Mouse (Mus musculus): ENCODE measurements around the gene Fgfr1op. TPM values are rescaled to one million over a fixed set of nuclear protein-coding genes. Genes with fewer than 3 reads are reported as not detected.

Gene Fgfr1op
- polyA plus RNA-seq, 1 experiment, result 5.3 TPM

GRCm38 (mm10) chr17:8224072-8224471 is 58.8 kb downstream of the Fgfr1op start:
- Histone ChIP-seq H3K36me3 (ENCODE audit: control insufficient read depth, insufficient read depth) (no peaks in the 10 kb centered on the region), H3K27me3 (ENCODE audit: control insufficient read depth, insufficient read depth, insufficient read length) (peaks cover 21% of the 10 kb centered on the region), H3ac (ENCODE audit: control insufficient read depth, insufficient read length) (no peak overlapping the region), H3K4me2 (ENCODE audit: low read depth) (no peak overlapping the region), H3K4me3 (no peak overlapping the region), H3K79me2 (ENCODE audit: control insufficient read depth, insufficient read depth) (no peaks in the 10 kb centered on the region)
- TF ChIP-seq REST (IDR thresholded peaks at IDR 0.05; ENCODE audit: insufficient read depth, insufficient read length) (no peak), USF1 (IDR thresholded peaks at IDR 0.05; ENCODE audit: low read depth) (no peak), POLR2A (IDR thresholded peaks at IDR 0.05; ENCODE audit: insufficient read length, low read depth) (no peak), MYOD1 (IDR thresholded peaks at IDR 0.05; ENCODE audit: control insufficient read depth in 1 of 3, insufficient read length in 2 of 3, low read depth in 2 of 3) (no peak), E2F4 (IDR thresholded peaks at IDR 0.05; ENCODE audit: insufficient read depth) (no peak), SRF (IDR thresholded peaks at IDR 0.05; ENCODE audit: control insufficient read depth, insufficient read length, low read depth) (no peak), MYOG (IDR thresholded peaks at IDR 0.05; ENCODE audit: control insufficient read depth in 1 of 3, insufficient read depth in 1 of 3, insufficient read length in 2 of 3, low read depth in 2 of 3) (no peak), MAX (IDR thresholded peaks at IDR 0.05; ENCODE audit: low read depth) (no peak), TCF3 (IDR thresholded peaks at IDR 0.05; ENCODE audit: insufficient read length, low read depth) (no peak), CEBPB (IDR thresholded peaks at IDR 0.05; ENCODE audit: insufficient read depth, poor library complexity, severe bottlenecking) (no peak), TCF12 (IDR thresholded peaks at IDR 0.05; ENCODE audit: insufficient read depth, poor library complexity, severe bottlenecking) (no peak), POLR2AphosphoS2 (IDR thresholded peaks at IDR 0.05; ENCODE audit: insufficient read length, low read depth) (no peak)

DNA sequence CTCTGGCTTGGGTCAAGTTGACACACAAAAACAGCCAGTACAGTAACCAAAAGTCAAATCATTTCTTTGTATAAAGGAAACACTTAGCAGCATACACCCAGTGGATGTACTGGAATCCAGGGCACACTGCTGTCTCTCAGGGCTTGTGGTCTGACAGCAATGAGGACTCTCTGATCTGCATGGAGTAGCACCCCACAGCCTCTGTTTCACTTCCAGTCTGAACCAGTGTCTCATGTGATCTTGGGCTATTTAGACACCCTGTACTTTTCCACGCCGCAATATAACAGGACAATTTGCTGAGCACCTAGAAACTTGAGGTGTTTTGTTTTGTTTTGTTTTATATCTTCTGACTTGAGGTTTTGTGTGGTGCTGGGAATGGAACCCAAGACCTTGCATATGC is 59.9 kb downstream of the Fgfr1op start:
- H3K36me3 ChIP-seq (ENCODE audit: control insufficient read depth, insufficient read depth), result no peaks in the 10 kb centered on the region
- no peaks in the 10 kb centered on the region for H3K79me2 ChIP-seq (ENCODE audit: control insufficient read depth, insufficient read depth)
- TF ChIP-seq POLR2AphosphoS2 (IDR thresholded peaks at IDR 0.05; ENCODE audit: insufficient read length, low read depth), result no peak
- no peak for TF ChIP-seq MYOD1 (IDR thresholded peaks at IDR 0.05; ENCODE audit: control insufficient read depth in 1 of 3, insufficient read length in 2 of 3, low read depth in 2 of 3)
- no peak for TF ChIP-seq TCF3 (IDR thresholded peaks at IDR 0.05; ENCODE audit: insufficient read length, low read depth)
- no peak for TF ChIP-seq MAX (IDR thresholded peaks at IDR 0.05; ENCODE audit: low read depth)
- no peak for TF ChIP-seq POLR2A (IDR thresholded peaks at IDR 0.05; ENCODE audit: insufficient read length, low read depth)
- no peak for TF ChIP-seq REST (IDR thresholded peaks at IDR 0.05; ENCODE audit: insufficient read depth, insufficient read length)
- TF ChIP-seq MYOG (IDR thresholded peaks at IDR 0.05; ENCODE audit: control insufficient read depth in 1 of 3, insufficient read depth in 1 of 3, insufficient read length in 2 of 3, low read depth in 2 of 3), result no peak
- TF ChIP-seq E2F4 (IDR thresholded peaks at IDR 0.05; ENCODE audit: insufficient read depth), result no peak
- TF ChIP-seq SRF (IDR thresholded peaks at IDR 0.05; ENCODE audit: control insufficient read depth, insufficient read length, low read depth), result no peak
- TF ChIP-seq USF1 (IDR thresholded peaks at IDR 0.05; ENCODE audit: low read depth), result no peak
- TF ChIP-seq CEBPB (IDR thresholded peaks at IDR 0.05; ENCODE audit: insufficient read depth, poor library complexity, severe bottlenecking), result no peak
- no peak for TF ChIP-seq TCF12 (IDR thresholded peaks at IDR 0.05; ENCODE audit: insufficient read depth, poor library complexity, severe bottlenecking)
- no peak overlapping the region for H3K4me2 ChIP-seq (ENCODE audit: low read depth)
- H3K27me3 ChIP-seq (ENCODE audit: control insufficient read depth, insufficient read depth, insufficient read length), result peaks cover 22% of the 10 kb centered on the region
- H3K4me3 ChIP-seq, result no peak overlapping the region
- H3ac ChIP-seq (ENCODE audit: control insufficient read depth, insufficient read length), result no peak overlapping the region

DNA sequence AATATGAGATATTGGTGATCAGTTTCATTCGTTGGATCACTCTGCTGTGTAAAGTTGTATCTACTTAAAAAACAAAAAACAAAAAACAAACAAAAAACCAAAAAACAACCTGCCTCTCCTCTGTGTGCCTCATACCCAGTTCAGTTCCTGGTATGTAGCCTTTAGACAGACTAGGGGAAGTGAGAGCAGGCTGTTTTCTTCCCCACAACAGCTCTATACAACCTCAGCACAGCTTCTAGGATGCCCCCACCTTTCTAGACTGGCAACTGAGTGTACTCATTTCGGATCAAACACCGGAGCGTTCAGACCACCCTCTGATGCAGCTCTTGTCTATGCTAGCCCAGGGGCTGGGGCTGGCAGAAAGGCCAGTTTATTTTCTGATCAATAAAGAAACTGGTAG is 60.4 kb downstream of the Fgfr1op start:
- H3K4me2 ChIP-seq (ENCODE audit: low read depth), result no peak overlapping the region
- H3K4me3 ChIP-seq, result no peak overlapping the region
- H3K36me3 ChIP-seq (ENCODE audit: control insufficient read depth, insufficient read depth), result no peaks in the 10 kb centered on the region
- H3K27me3 ChIP-seq (ENCODE audit: control insufficient read depth, insufficient read depth, insufficient read length), result peaks cover 27% of the 10 kb centered on the region
- H3K79me2 ChIP-seq (ENCODE audit: control insufficient read depth, insufficient read depth), result no peaks in the 10 kb centered on the region
- no peak overlapping the region for H3ac ChIP-seq (ENCODE audit: control insufficient read depth, insufficient read length)
- TF ChIP-seq MAX (IDR thresholded peaks at IDR 0.05; ENCODE audit: low read depth) (no peak), POLR2AphosphoS2 (IDR thresholded peaks at IDR 0.05; ENCODE audit: insufficient read length, low read depth) (no peak), MYOG (IDR thresholded peaks at IDR 0.05; ENCODE audit: control insufficient read depth in 1 of 3, insufficient read depth in 1 of 3, insufficient read length in 2 of 3, low read depth in 2 of 3) (no peak), USF1 (IDR thresholded peaks at IDR 0.05; ENCODE audit: low read depth) (no peak), POLR2A (IDR thresholded peaks at IDR 0.05; ENCODE audit: insufficient read length, low read depth) (no peak), CEBPB (IDR thresholded peaks at IDR 0.05; ENCODE audit: insufficient read depth, poor library complexity, severe bottlenecking) (no peak), MYOD1 (IDR thresholded peaks at IDR 0.05; ENCODE audit: control insufficient read depth in 1 of 3, insufficient read length in 2 of 3, low read depth in 2 of 3) (no peak), TCF3 (IDR thresholded peaks at IDR 0.05; ENCODE audit: insufficient read length, low read depth) (no peak), E2F4 (IDR thresholded peaks at IDR 0.05; ENCODE audit: insufficient read depth) (no peak), SRF (IDR thresholded peaks at IDR 0.05; ENCODE audit: control insufficient read depth, insufficient read length, low read depth) (no peak), TCF12 (IDR thresholded peaks at IDR 0.05; ENCODE audit: insufficient read depth, poor library complexity, severe bottlenecking) (no peak), REST (IDR thresholded peaks at IDR 0.05; ENCODE audit: insufficient read depth, insufficient read length) (no peak)

GRCm38 (mm10) chr17:8228622-8229021 is 63.3 kb downstream of the Fgfr1op start:
- no peak for TF ChIP-seq MYOG (IDR thresholded peaks at IDR 0.05; ENCODE audit: control insufficient read depth in 1 of 3, insufficient read depth in 1 of 3, insufficient read length in 2 of 3, low read depth in 2 of 3)
- Histone ChIP-seq H3K79me2 (ENCODE audit: control insufficient read depth, insufficient read depth) (no peaks in the 10 kb centered on the region), H3K4me2 (ENCODE audit: low read depth) (no peak overlapping the region), H3ac (ENCODE audit: control insufficient read depth, insufficient read length) (no peak overlapping the region), H3K27me3 (ENCODE audit: control insufficient read depth, insufficient read depth, insufficient read length) (peaks cover 38% of the 10 kb centered on the region), H3K4me3 (no peak overlapping the region), H3K36me3 (ENCODE audit: control insufficient read depth, insufficient read depth) (no peaks in the 10 kb centered on the region)

DNA sequence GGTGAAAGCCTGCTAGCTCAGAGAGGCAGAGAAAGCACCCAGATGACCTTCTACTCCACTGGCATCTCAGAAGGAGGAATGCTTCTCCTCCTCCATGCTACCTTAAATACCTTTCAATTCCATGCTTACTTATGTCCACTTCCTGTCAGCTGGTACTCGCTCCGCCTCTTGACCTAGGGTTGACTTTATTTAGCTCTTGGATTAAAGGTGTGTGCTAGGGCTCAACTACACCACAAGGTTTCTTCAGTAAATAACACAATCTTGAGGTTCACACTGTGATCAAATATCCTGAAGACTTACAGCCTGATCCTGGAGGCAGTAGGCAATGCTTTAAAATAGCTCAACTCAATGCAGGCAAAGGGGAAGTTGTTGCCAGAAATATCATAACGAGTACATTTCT is 64.3 kb downstream of the Fgfr1op start:
- Histone ChIP-seq H3K27me3 (ENCODE audit: control insufficient read depth, insufficient read depth, insufficient read length) (peaks cover 35% of the 10 kb centered on the region), H3K4me2 (ENCODE audit: low read depth) (no peak overlapping the region), H3K79me2 (ENCODE audit: control insufficient read depth, insufficient read depth) (no peaks in the 10 kb centered on the region), H3K36me3 (ENCODE audit: control insufficient read depth, insufficient read depth) (no peaks in the 10 kb centered on the region), H3K4me3 (no peak overlapping the region), H3ac (ENCODE audit: control insufficient read depth, insufficient read length) (no peak overlapping the region)
- TF ChIP-seq POLR2AphosphoS2 (IDR thresholded peaks at IDR 0.05; ENCODE audit: insufficient read length, low read depth), result no peak
- no peak for TF ChIP-seq POLR2A (IDR thresholded peaks at IDR 0.05; ENCODE audit: insufficient read length, low read depth)
- TF ChIP-seq TCF12 (IDR thresholded peaks at IDR 0.05; ENCODE audit: insufficient read depth, poor library complexity, severe bottlenecking), result no peak
- TF ChIP-seq TCF3 (IDR thresholded peaks at IDR 0.05; ENCODE audit: insufficient read length, low read depth), result no peak
- no peak for TF ChIP-seq SRF (IDR thresholded peaks at IDR 0.05; ENCODE audit: control insufficient read depth, insufficient read length, low read depth)
- no peak for TF ChIP-seq REST (IDR thresholded peaks at IDR 0.05; ENCODE audit: insufficient read depth, insufficient read length)
- TF ChIP-seq USF1 (IDR thresholded peaks at IDR 0.05; ENCODE audit: low read depth), result no peak
- no peak for TF ChIP-seq E2F4 (IDR thresholded peaks at IDR 0.05; ENCODE audit: insufficient read depth)
- TF ChIP-seq MAX (IDR thresholded peaks at IDR 0.05; ENCODE audit: low read depth), result no peak
- no peak for TF ChIP-seq MYOD1 (IDR thresholded peaks at IDR 0.05; ENCODE audit: control insufficient read depth in 1 of 3, insufficient read length in 2 of 3, low read depth in 2 of 3)
- TF ChIP-seq MYOG (IDR thresholded peaks at IDR 0.05; ENCODE audit: control insufficient read depth in 1 of 3, insufficient read depth in 1 of 3, insufficient read length in 2 of 3, low read depth in 2 of 3), result no peak
- no peak for TF ChIP-seq CEBPB (IDR thresholded peaks at IDR 0.05; ENCODE audit: insufficient read depth, poor library complexity, severe bottlenecking)
